In genomic region chrX:139053149-139053548, GRCm38 (mm10) we compare ENCODE assay signal across 27 mouse cellular contexts. TPM values are rescaled to one million over a fixed set of nuclear protein-coding genes. Genes with fewer than 3 reads are reported as not detected.
"Had no signal": no experiment of that assay in that cellular context is flagged by ENCODE, and none has a peak within 500 bp of the region (broad histone marks: within the 10 kb centered on the region; RNA-seq: fewer than 3 reads in every experiment).

No protein-coding gene starts in this region.

- H3K4me2 ChIP-seq: lung, embryonic 14.5 days; midbrain, embryonic 12.5 days; neural tube, embryonic 13.5 days; neural tube, embryonic 15.5 days had no signal

- ATAC-seq: midbrain, embryonic 16.5 days had no signal

- H3K4me1 ChIP-seq: midbrain, embryonic 10.5 days; midbrain, embryonic 12.5 days; neural tube, embryonic 13.5 days; neural tube, embryonic 15.5 days had no signal

- H3K27me3 ChIP-seq: midbrain, embryonic 12.5 days; neural tube, embryonic 13.5 days; neural tube, embryonic 15.5 days had no signal

- H3K9me3 ChIP-seq: midbrain, embryonic 10.5 days; midbrain, embryonic 12.5 days; neural tube, embryonic 13.5 days; neural tube, embryonic 15.5 days had no signal

- H3K4me3 ChIP-seq: midbrain, embryonic 10.5 days; midbrain, embryonic 12.5 days; myocyte; neural tube, embryonic 13.5 days; neural tube, embryonic 15.5 days had no signal

- H3K36me3 ChIP-seq: midbrain, embryonic 10.5 days; midbrain, embryonic 12.5 days; neural tube, embryonic 13.5 days; neural tube, embryonic 15.5 days had no signal

- DNase-seq: lung, adult 18-20 months; lung, embryonic 14.5 days; lung, postnatal 10 days; lung, postnatal 4 days; midbrain, embryonic 14.5 days; retina, postnatal 1 day; right cerebral cortex, adult 18-20 months; right cerebral cortex, postnatal 25 days; right cerebral cortex, postnatal 4 days; spleen, adult 18-20 months; thymus, adult 18-20 months; thymus, postnatal 14 days; thymus, postnatal 36 days had no signal

- H3K27ac ChIP-seq: liver, embryonic 14.5 days; midbrain, embryonic 10.5 days; midbrain, embryonic 12.5 days; neural tube, embryonic 13.5 days; neural tube, embryonic 15.5 days had no signal

- H3K9ac ChIP-seq: liver, embryonic 14.5 days; lung, embryonic 14.5 days; midbrain, embryonic 12.5 days; neural tube, embryonic 13.5 days; neural tube, embryonic 15.5 days had no signal

RNA-seq across cellular contexts. Expression of gene Serpina7, which starts 31.9 kb away (rescaled TPM):
- total RNA-seq: megakaryocyte, adult 5-6 weeks; megakaryocyte-erythroid progenitor cell, adult 5-6 weeks had no signal
- polyA plus RNA-seq: midbrain, embryonic 10.5 days; midbrain, embryonic 12.5 days; midbrain, embryonic 14.5 days; midbrain, embryonic 16.5 days; myocyte; neural tube, embryonic 13.5 days; neural tube, embryonic 15.5 days; small intestine, adult 2 months; stomach, embryonic 14.5 days had no signal

RNA-seq across cellular contexts. Expression of gene 4930513O06Rik, which starts 32.9 kb away (rescaled TPM):
- total RNA-seq: megakaryocyte, adult 5-6 weeks; megakaryocyte-erythroid progenitor cell, adult 5-6 weeks had no signal
- polyA plus RNA-seq: lung, embryonic 14.5 days; lung, embryonic 16.5 days; midbrain, embryonic 10.5 days; midbrain, embryonic 12.5 days; midbrain, embryonic 14.5 days; midbrain, embryonic 16.5 days; myocyte; neural tube, embryonic 11.5 days; neural tube, embryonic 13.5 days; neural tube, embryonic 15.5 days; small intestine, adult 2 months; stomach, embryonic 14.5 days; thymus, postnatal 0 days had no signal
